Mouse (Mus musculus): ENCODE results near the gene Apobec4. TPM values are rescaled to one million over a fixed set of nuclear protein-coding genes. Genes with fewer than 3 reads are reported as not detected.
"Not testable (repeated sequence)": the region's sequence is repeated elsewhere in the genome, so short reads cannot be mapped to it uniquely, and the experiment has no call there.

The Apobec4 gene
- polyA plus RNA-seq, 1 experiment from 2014 or later = not detected

DNA sequence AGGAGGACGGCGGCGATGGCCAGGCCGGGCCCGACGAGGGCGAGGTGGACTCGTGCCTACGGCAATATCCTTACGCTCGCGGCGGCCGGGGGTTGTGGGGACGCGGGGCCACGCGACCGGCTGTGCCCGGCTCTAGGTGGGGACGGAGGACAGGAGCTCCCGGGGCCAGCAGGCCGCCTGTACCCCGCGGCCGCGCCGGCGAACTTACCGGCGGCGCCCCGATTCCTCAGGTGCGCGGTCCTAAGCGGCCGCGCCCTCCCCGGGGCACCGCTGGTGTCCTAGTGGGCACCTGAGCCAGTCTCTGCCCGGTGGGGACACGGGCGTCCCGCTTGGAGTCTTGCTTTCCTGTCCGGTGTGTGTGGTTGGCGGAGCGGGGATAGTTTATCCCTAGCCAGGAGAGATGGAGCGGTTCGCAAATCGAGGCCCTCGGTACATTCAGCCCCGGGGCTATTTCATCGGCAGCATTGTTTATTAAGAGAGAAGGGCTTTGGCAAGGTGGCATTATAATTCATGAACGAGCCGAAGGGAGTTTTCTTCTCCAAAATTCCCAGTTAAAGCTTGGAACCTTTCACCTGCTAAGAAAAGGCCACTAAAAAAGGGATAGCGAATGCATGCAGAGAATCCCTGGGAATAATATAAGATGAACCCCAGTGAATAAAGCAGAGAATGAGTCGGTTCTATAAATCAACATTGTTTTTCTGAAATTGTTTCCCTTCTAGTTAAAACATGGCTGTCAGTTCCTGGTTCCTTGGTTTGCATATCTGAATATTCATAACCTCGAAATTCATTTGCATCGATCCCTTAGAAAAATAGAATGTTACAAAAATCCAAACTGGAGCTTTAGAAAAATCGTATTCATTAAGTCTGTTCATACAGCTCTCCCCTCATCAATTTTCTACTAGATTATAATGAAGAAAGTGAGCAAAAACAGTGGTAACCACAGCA lies 16.7 kb downstream of the Apobec4 start:
- Histone ChIP-seq H3K27me3 (ENCODE audit: control insufficient read depth, insufficient read depth, low read length) (no peaks in the 10 kb centered on the region), H3K4me2 (ENCODE audit: low read length) (peak overlapping the region; percentile 95), H3K9me3 (ENCODE audit: control insufficient read depth, low read length) (no peaks in the 10 kb centered on the region), H3K9ac (ENCODE audit: low read length) (peak overlapping the region; percentile 99), H3K4me3 (ENCODE audit: control insufficient read depth in 1 of 2, insufficient read depth in 1 of 2, low read depth in 1 of 2, low read length in 2 of 2) (peak overlapping the region; percentile 92 to 98), H3K4me1 (ENCODE audit: control insufficient read depth in 2 of 2, insufficient read depth in 2 of 2, low read length in 2 of 2) (0 out of 4 replicates have a peak, but pooled peaks cover 0 to 13% of the 10 kb centered on the region in 2 experiments), H3K27ac (replicated peaks in 1 of 2; ENCODE audit: control insufficient read depth in 1 of 2, insufficient read depth in 1 of 2, low read depth in 2 of 2, low read length in 2 of 2) (peak overlapping the region; percentile 83 to 94), H3K36me3 (ENCODE audit: control insufficient read depth, insufficient read depth, low read length) (peaks cover 36% of the 10 kb centered on the region)
- ATAC-seq (ENCODE audit: insufficient number of reproducible peaks, insufficient read depth, low FRiP score, low read depth) = peak; percentile 73
- 1% methylated on average over 43 of the region's 60 CpGs for WGBS

DNA sequence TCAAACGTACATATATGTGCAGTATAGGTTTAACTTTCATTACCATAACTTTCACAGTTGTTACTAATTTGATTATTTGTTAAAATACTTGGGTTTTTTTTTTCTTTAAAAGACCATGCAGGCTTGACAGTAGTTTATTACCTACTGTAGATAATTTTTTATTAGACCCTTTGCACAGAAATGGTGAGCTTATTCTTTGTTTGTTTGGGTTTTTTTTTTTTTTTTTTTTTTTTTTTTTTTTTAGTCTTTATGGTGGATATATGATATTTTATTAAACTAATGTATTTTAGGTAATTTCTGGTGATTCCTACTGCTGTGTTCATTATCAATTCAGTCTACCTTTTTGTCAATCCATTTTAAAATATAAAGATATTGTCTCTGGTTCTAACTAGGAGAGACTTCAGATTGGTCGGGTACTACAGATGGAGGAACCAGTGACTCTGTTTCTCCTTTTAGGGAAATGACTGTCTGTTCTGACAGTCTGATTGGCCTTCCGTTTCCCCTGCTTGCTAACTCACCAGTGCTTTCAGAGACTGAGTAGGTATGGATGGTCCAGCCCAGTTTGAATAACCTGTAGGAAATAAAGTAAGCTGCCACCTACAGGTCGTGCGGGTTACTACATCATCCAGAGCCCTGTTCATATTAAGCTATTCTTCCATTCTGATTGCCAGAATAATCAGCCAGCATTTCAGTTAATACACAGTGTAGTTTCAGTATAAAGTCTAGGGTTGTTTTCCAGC lies 17.6 kb downstream of the Apobec4 start:
- ATAC-seq (ENCODE audit: insufficient number of reproducible peaks, insufficient read depth, low FRiP score, low read depth) = no peak
- Histone ChIP-seq H3K9me3 (ENCODE audit: control insufficient read depth, low read length) (no peaks in the 10 kb centered on the region), H3K4me3 (ENCODE audit: control insufficient read depth in 1 of 2, insufficient read depth in 1 of 2, low read depth in 1 of 2, low read length in 2 of 2) (peak overlapping the region in 1 of 2 experiments; percentile 98; a peak in 3 of 4 replicates), H3K9ac (ENCODE audit: low read length) (peak overlapping the region; percentile 99), H3K4me1 (ENCODE audit: control insufficient read depth in 2 of 2, insufficient read depth in 2 of 2, low read length in 2 of 2) (0 out of 4 replicates have a peak, but pooled peaks cover 0 to 13% of the 10 kb centered on the region in 2 experiments), H3K4me2 (ENCODE audit: low read length) (peak overlapping the region; percentile 95), H3K36me3 (ENCODE audit: control insufficient read depth, insufficient read depth, low read length) (peaks cover 44% of the 10 kb centered on the region), H3K27me3 (ENCODE audit: control insufficient read depth, insufficient read depth, low read length) (no peaks in the 10 kb centered on the region), H3K27ac (replicated peaks in 1 of 2; ENCODE audit: control insufficient read depth in 1 of 2, insufficient read depth in 1 of 2, low read depth in 2 of 2, low read length in 2 of 2) (no peak overlapping the region; a peak in 1 of 4 replicates)
- WGBS = 5% methylated on average over 5 of the region's 5 CpGs

DNA sequence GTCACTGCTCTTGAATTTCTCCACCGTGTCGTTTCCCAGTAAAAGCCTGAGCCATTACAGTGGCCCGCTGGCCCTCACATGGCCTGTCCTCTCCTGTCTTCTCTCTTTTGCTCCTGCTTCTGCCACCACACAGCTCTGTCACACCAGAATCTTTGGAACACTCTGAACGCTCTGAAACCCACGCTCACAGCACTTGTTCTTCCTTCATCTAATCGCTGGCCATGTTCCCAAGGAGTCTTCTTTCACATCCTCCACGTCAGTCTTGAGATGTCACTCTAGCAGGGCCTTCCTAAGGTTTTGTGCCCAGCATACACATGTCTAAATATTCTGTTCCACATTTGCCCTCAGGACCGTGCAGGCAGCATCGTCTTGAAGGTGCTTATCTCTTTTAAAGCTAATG lies 20.7 kb downstream of the Apobec4 start:
- no peak overlapping the region for H3K4me2 ChIP-seq (ENCODE audit: low read length)
- H3K9me3 ChIP-seq (ENCODE audit: control insufficient read depth, low read length) = no peaks in the 10 kb centered on the region
- H3K27me3 ChIP-seq (ENCODE audit: control insufficient read depth, insufficient read depth, low read length) = no peaks in the 10 kb centered on the region
- no peak overlapping the region for H3K4me3 ChIP-seq (ENCODE audit: control insufficient read depth in 1 of 2, insufficient read depth in 1 of 2, low read depth in 1 of 2, low read length in 2 of 2)
- H3K36me3 ChIP-seq (ENCODE audit: control insufficient read depth, insufficient read depth, low read length) = peaks cover 75% of the 10 kb centered on the region
- no peak overlapping the region for H3K27ac ChIP-seq (replicated peaks in 1 of 2; ENCODE audit: control insufficient read depth in 1 of 2, insufficient read depth in 1 of 2, low read depth in 2 of 2, low read length in 2 of 2)
- H3K4me1 ChIP-seq (ENCODE audit: control insufficient read depth in 2 of 2, insufficient read depth in 2 of 2, low read length in 2 of 2) = 0 out of 4 replicates have a peak, but pooled peaks cover 0 to 8% of the 10 kb centered on the region in 2 experiments
- no peak for ATAC-seq (ENCODE audit: insufficient number of reproducible peaks, insufficient read depth, low FRiP score, low read depth)
- WGBS = 86% methylated on average over 9 of the region's 9 CpGs
- no peak overlapping the region for H3K9ac ChIP-seq (ENCODE audit: low read length)

DNA sequence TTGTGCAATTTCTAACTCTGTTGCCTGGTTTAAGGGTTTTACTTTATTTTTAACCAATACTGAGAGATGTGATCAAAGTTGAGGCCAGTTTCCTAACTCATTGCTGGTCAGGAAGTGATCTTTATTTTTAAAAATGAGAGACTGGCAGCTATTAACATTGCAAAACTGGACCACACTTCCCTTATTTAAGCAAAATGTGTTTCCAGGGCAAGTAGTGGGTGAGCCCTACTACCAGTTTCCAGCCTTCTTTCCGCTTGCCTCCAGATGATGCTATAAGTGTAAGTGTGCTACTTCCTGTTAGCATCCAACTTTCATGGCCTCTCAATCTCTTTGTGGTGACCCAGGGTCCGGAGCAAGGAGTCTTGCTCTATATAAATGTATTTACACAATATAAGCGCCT lies 24.2 kb downstream of the Apobec4 start:
- H3K27me3 ChIP-seq (ENCODE audit: control insufficient read depth, insufficient read depth, low read length); H3K4me1 ChIP-seq (ENCODE audit: control insufficient read depth in 2 of 2, insufficient read depth in 2 of 2, low read length in 2 of 2); H3K4me3 ChIP-seq (ENCODE audit: control insufficient read depth in 1 of 2, insufficient read depth in 1 of 2, low read depth in 1 of 2, low read length in 2 of 2); H3K9me3 ChIP-seq (ENCODE audit: control insufficient read depth, low read length); H3K4me2 ChIP-seq (ENCODE audit: low read length); ATAC-seq (ENCODE audit: insufficient number of reproducible peaks, insufficient read depth, low FRiP score, low read depth); H3K9ac ChIP-seq (ENCODE audit: low read length); H3K27ac ChIP-seq (replicated peaks in 1 of 2; ENCODE audit: control insufficient read depth in 1 of 2, insufficient read depth in 1 of 2, low read depth in 2 of 2, low read length in 2 of 2): not testable (repeated sequence)
- WGBS = 93% methylated on average over 3 of the region's 3 CpGs
- H3K36me3 ChIP-seq (ENCODE audit: control insufficient read depth, insufficient read depth, low read length) = peaks cover 70% of the 10 kb centered on the region

DNA sequence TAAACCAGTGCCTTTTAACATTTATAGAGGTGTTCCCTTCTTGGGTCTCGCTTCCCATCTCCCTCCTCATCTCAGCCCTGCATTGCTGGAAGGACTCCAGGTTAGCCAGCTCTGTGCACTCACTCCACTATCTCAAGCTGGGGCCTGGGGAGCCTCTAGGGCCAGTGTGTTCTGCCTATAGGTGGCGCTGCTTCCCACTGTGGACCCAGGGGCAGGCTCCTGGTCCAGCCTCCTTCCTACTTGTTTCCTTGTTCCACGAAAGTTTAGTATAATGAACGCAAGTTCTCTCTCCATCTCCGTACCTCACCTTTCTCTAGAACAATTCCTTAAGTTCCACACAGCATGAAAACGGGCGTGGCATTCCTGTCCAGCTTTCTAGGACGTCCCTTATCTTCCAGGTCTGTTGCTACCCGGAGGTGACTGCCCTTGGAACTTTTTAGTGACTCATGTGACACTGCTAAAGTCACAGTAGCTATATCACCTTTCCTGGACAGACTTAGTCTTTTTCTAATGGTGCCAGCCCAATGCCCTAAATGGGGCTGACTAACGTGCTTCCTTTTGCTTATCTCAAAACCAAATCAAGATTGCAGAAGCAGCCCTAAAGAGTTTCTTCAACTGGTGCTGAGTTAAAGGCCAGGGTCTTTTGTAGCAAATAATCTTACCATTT lies 28.9 kb downstream of the Apobec4 start:
- Histone ChIP-seq H3K36me3 (ENCODE audit: control insufficient read depth, insufficient read depth, low read length) (peaks cover 24% of the 10 kb centered on the region), H3K4me1 (ENCODE audit: control insufficient read depth in 2 of 2, insufficient read depth in 2 of 2, low read length in 2 of 2) (0 out of 4 replicates have a peak, but pooled peaks cover 0 to 4% of the 10 kb centered on the region in 2 experiments), H3K4me2 (ENCODE audit: low read length) (peak overlapping the region; percentile 39), H3K27me3 (ENCODE audit: control insufficient read depth, insufficient read depth, low read length) (no peaks in the 10 kb centered on the region), H3K4me3 (ENCODE audit: control insufficient read depth in 1 of 2, insufficient read depth in 1 of 2, low read depth in 1 of 2, low read length in 2 of 2) (no peak overlapping the region), H3K27ac (replicated peaks in 1 of 2; ENCODE audit: control insufficient read depth in 1 of 2, insufficient read depth in 1 of 2, low read depth in 2 of 2, low read length in 2 of 2) (no peak overlapping the region), H3K9me3 (ENCODE audit: control insufficient read depth, low read length) (no peaks in the 10 kb centered on the region), H3K9ac (ENCODE audit: low read length) (no peak overlapping the region)
- 18% methylated on average over 10 of the region's 10 CpGs for WGBS
- ATAC-seq (ENCODE audit: insufficient number of reproducible peaks, insufficient read depth, low FRiP score, low read depth) = peak; percentile 59; the same call in 1 of the 2 replicates

DNA sequence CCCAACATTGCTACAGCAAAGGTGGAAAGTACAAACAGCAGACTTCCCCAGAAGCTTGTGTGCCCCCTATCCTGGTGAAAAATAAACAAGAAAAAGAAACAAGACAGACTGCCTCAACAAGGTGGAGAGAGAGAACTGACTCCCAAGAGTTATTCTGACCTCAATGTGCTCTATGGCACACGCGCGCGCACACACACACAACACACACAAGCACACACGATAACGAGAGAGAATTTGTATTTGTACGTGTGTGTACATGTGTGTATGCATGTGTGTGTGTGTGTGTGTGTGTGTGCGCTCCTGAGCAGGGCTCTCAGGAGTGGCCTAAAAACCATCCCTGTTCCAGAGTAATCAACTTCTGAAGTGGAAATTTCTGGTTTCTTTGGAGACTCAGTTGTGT lies 34.3 kb downstream of the Apobec4 start:
- WGBS = 96% methylated on average over 8 of the region's 8 CpGs
- Histone ChIP-seq H3K27me3 (ENCODE audit: control insufficient read depth, insufficient read depth, low read length) (no peaks in the 10 kb centered on the region), H3K9me3 (ENCODE audit: control insufficient read depth, low read length) (no peaks in the 10 kb centered on the region), H3K9ac (ENCODE audit: low read length) (no peak overlapping the region), H3K36me3 (ENCODE audit: control insufficient read depth, insufficient read depth, low read length) (no peaks in the 10 kb centered on the region), H3K4me3 (ENCODE audit: control insufficient read depth in 1 of 2, insufficient read depth in 1 of 2, low read depth in 1 of 2, low read length in 2 of 2) (no peak overlapping the region), H3K27ac (replicated peaks in 1 of 2; ENCODE audit: control insufficient read depth in 1 of 2, insufficient read depth in 1 of 2, low read depth in 2 of 2, low read length in 2 of 2) (no peak overlapping the region), H3K4me1 (ENCODE audit: control insufficient read depth in 2 of 2, insufficient read depth in 2 of 2, low read length in 2 of 2) (no peaks in the 10 kb centered on the region), H3K4me2 (ENCODE audit: low read length) (no peak overlapping the region)
- no peak for ATAC-seq (ENCODE audit: insufficient number of reproducible peaks, insufficient read depth, low FRiP score, low read depth)

DNA sequence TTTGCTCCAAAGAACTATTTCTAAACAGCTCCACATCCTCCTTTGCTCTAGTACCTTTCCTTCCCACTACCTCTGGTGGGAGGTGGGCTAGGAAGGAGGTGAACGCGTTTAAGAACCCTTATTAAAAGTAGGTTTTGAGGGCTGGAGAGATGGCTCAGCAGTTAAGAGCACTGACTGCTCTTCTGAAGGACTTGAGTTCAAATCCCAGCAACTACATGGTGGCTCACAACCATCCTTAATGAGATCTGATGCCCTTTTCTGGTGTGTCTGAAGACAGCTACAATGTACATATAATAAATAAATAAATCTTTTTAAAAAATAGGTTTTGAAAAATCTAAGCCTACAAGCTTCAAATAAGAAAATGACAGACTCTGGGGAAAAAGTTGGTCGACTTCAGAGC lies 35.1 kb downstream of the Apobec4 start:
- H3K9me3 ChIP-seq (ENCODE audit: control insufficient read depth, low read length); H3K27ac ChIP-seq (replicated peaks in 1 of 2; ENCODE audit: control insufficient read depth in 1 of 2, insufficient read depth in 1 of 2, low read depth in 2 of 2, low read length in 2 of 2); H3K4me1 ChIP-seq (ENCODE audit: control insufficient read depth in 2 of 2, insufficient read depth in 2 of 2, low read length in 2 of 2); H3K9ac ChIP-seq (ENCODE audit: low read length); ATAC-seq (ENCODE audit: insufficient number of reproducible peaks, insufficient read depth, low FRiP score, low read depth); H3K4me2 ChIP-seq (ENCODE audit: low read length); H3K27me3 ChIP-seq (ENCODE audit: control insufficient read depth, insufficient read depth, low read length); H3K36me3 ChIP-seq (ENCODE audit: control insufficient read depth, insufficient read depth, low read length); H3K4me3 ChIP-seq (ENCODE audit: control insufficient read depth in 1 of 2, insufficient read depth in 1 of 2, low read depth in 1 of 2, low read length in 2 of 2): not testable (repeated sequence)
- 83% methylated on average over 3 of the region's 3 CpGs for WGBS
